Mouse (Mus musculus): ENCODE measurements around the gene Lrrfip2. TPM values are rescaled to one million over a fixed set of nuclear protein-coding genes. Genes with fewer than 3 reads are reported as not detected.
A peak's percentile ranks its signal among the peaks of the same experiment; 100 is the strongest.

Lrrfip2 gene
- polyA plus RNA-seq, 1 experiment = 1.6 TPM

DNA sequence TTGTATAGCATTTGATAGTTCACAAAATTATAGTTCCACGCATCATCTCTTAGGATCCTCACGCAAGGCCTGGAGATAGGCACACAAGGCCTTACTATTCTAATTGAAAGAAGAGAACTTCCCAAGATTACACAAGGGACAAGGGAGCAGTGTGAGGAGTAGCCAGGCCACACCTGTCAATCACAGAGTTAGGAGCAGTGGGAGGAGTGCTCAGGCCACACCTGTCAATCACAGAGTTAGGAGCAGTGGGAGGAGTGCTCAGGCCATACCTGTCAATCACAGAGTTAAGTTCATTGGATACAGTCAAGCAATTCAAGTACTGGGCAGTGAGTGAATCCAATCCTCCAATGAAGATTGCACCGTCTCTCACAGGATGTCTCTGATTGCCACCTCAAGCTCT is 17.0 kb upstream of the Lrrfip2 start:
- no peaks in the 10 kb centered on the region for H3K27me3 ChIP-seq (ENCODE audit: control insufficient read depth)
- no peaks in the 10 kb centered on the region for H3K9me3 ChIP-seq (ENCODE audit: control insufficient read depth, low read length)
- TF ChIP-seq GATA1 (IDR thresholded peaks at IDR 0.05; ENCODE audit: low read length) (no peak), TAL1 (IDR thresholded peaks at IDR 0.05; ENCODE audit: low read length) (no peak)
- H3K36me3 ChIP-seq (ENCODE audit: control insufficient read depth) = no peaks in the 10 kb centered on the region
- no peaks in the 10 kb centered on the region for H3K4me1 ChIP-seq (ENCODE audit: control insufficient read depth)
- H3K4me3 ChIP-seq (replicated peaks) = no peak overlapping the region

DNA sequence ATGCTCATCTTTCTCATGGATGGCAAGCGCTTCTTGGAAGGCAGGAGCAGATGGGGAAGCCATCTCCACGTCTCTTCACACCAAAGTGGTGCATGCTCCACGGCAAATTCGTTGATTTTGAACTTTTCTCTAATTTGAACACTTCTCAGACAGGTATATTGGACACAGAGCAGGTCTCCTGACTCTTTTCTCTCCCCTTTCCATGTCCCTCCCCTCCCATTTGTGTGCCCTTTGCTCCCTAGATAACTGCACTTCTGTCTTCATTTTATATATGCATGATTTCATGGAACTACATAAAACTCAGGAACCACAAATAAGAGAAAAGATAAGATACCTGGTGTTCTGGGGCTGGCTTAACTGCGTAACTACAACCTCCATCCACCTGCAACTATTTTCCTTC is 14.1 kb upstream of the Lrrfip2 start:
- Histone ChIP-seq H3K4me3 (replicated peaks) (no peak overlapping the region), H3K9me3 (ENCODE audit: control insufficient read depth, low read length) (no peaks in the 10 kb centered on the region), H3K4me1 (ENCODE audit: control insufficient read depth) (no peaks in the 10 kb centered on the region), H3K36me3 (ENCODE audit: control insufficient read depth) (no peaks in the 10 kb centered on the region), H3K27me3 (ENCODE audit: control insufficient read depth) (no peaks in the 10 kb centered on the region)
- TF ChIP-seq GATA1 (IDR thresholded peaks at IDR 0.05; ENCODE audit: low read length) (no peak), TAL1 (IDR thresholded peaks at IDR 0.05; ENCODE audit: low read length) (no peak)

DNA sequence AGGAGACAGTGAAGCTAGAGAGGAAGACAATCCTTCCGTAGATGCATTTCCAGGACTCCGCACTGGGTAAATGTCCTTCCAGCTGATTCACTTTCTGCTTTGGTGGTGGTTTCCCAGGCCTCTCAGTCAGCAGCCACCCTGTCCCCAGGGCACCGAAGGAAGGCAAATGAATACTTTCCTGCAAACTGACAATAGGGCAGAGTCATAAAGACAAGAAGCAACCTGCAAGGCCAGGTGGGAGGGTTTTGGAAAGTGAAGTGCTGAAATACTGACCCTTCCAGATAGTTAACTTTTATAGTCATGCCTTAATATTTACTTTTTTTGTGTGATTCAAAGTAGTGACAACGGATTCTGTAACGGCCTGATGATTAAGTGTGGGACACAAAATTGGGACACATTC is 13.5 kb upstream of the Lrrfip2 start:
- Histone ChIP-seq H3K9me3 (ENCODE audit: control insufficient read depth, low read length) (no peaks in the 10 kb centered on the region), H3K4me3 (replicated peaks) (no peak overlapping the region), H3K27me3 (ENCODE audit: control insufficient read depth) (no peaks in the 10 kb centered on the region), H3K4me1 (ENCODE audit: control insufficient read depth) (no peaks in the 10 kb centered on the region), H3K36me3 (ENCODE audit: control insufficient read depth) (no peaks in the 10 kb centered on the region)
- TF ChIP-seq TAL1 (IDR thresholded peaks at IDR 0.05; ENCODE audit: low read length) (no peak), GATA1 (IDR thresholded peaks at IDR 0.05; ENCODE audit: low read length) (no peak)

DNA sequence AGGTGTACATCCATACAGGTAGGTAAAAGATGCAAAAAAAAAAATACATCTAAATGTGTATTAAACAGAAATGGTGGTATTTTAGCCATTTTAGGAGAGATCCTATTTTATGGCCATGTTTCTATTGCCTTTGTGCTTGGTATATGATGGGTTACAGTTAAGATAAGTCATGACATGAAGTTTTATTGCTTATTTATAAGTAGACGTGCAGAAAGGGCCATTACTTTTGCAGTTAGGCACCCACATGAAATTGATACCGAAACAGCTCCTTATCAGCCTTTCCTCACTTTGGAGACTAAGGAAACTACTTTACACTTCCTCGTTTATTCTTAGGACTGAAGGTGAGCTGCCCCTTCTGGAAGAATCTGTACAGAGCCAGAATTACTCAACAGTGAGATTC is 9.5 kb upstream of the Lrrfip2 start:
- H3K9me3 ChIP-seq (ENCODE audit: control insufficient read depth, low read length) = no peaks in the 10 kb centered on the region
- H3K36me3 ChIP-seq (ENCODE audit: control insufficient read depth) = no peaks in the 10 kb centered on the region
- H3K4me1 ChIP-seq (ENCODE audit: control insufficient read depth) = no peaks in the 10 kb centered on the region
- H3K4me3 ChIP-seq (replicated peaks) = no peak overlapping the region
- TF ChIP-seq GATA1 (IDR thresholded peaks at IDR 0.05; ENCODE audit: low read length) = no peak
- TF ChIP-seq TAL1 (IDR thresholded peaks at IDR 0.05; ENCODE audit: low read length) = no peak
- no peaks in the 10 kb centered on the region for H3K27me3 ChIP-seq (ENCODE audit: control insufficient read depth)

DNA sequence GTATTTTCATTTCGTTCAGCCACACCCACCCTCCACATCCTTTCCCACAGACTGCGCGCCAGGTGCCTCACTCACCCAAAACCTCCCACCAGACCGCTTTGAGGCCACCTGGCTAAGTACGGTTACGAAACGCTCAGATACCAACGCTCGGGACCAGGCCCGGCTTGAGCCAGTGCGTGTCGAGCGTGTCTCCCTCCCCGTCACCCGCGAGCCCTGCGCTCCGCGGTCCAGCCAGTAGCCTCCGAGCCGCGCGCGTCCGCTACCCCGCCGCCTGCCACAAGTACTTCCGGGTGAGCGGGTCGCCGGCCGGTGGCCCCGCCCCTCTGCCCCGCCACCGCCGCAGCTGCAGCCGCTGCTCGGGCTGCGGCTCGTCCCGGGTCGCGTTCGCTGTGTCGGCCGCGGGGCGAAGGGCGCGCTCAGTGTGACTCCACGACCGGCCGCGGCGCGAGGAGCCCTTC is 431 bp downstream of the Lrrfip2 start:
- Histone ChIP-seq H3K4me3 (replicated peaks) (peak overlapping the region; percentile 77), H3K36me3 (ENCODE audit: control insufficient read depth) (no peaks in the 10 kb centered on the region; the same call in none of the 2 replicates), H3K27me3 (ENCODE audit: control insufficient read depth) (no peaks in the 10 kb centered on the region), H3K9me3 (ENCODE audit: control insufficient read depth, low read length) (no peaks in the 10 kb centered on the region), H3K4me1 (ENCODE audit: control insufficient read depth) (peaks cover 32% of the 10 kb centered on the region)
- TF ChIP-seq GATA1 (IDR thresholded peaks at IDR 0.05; ENCODE audit: low read length) (no peak), TAL1 (IDR thresholded peaks at IDR 0.05; ENCODE audit: low read length) (no peak)

DNA sequence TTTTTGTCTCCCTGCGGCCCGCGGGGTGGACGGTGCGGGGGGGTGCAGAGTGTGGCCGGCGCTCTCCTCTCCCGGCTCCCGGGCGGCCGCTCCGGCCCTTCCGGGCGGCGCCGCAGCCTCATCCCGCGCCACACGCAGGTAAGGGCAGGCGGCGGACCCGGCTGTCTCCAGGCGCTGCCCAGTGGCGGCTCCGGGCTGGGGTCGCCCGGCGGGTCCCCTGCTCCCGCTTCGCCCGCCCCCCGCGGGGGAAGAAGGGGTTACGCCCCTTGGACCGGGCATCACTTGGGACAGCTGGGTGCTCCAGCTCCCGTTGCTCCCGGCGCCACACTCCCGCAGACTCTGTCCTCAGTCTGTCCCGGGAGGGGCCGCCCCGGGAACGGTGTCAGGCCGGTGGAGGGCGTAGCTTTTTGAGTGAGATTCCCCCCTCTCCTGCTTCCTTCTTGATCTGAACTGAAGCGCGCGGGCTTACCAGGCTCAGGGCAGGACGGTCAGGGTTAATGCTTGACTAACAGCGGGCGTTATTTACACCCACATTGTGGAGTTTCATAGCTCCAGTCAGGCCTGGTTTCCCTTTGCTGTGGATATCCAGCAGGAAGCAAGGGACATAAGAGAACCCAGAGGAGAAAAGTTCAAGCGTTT is 979 bp downstream of the Lrrfip2 start:
- no peak for TF ChIP-seq TAL1 (IDR thresholded peaks at IDR 0.05; ENCODE audit: low read length)
- no peak for TF ChIP-seq GATA1 (IDR thresholded peaks at IDR 0.05; ENCODE audit: low read length)
- Histone ChIP-seq H3K4me3 (replicated peaks) (peak overlapping the region; percentile 77), H3K27me3 (ENCODE audit: control insufficient read depth) (no peaks in the 10 kb centered on the region), H3K4me1 (ENCODE audit: control insufficient read depth) (peaks cover 32% of the 10 kb centered on the region), H3K36me3 (ENCODE audit: control insufficient read depth) (no peaks in the 10 kb centered on the region; the same call in none of the 2 replicates), H3K9me3 (ENCODE audit: control insufficient read depth, low read length) (no peaks in the 10 kb centered on the region)

DNA sequence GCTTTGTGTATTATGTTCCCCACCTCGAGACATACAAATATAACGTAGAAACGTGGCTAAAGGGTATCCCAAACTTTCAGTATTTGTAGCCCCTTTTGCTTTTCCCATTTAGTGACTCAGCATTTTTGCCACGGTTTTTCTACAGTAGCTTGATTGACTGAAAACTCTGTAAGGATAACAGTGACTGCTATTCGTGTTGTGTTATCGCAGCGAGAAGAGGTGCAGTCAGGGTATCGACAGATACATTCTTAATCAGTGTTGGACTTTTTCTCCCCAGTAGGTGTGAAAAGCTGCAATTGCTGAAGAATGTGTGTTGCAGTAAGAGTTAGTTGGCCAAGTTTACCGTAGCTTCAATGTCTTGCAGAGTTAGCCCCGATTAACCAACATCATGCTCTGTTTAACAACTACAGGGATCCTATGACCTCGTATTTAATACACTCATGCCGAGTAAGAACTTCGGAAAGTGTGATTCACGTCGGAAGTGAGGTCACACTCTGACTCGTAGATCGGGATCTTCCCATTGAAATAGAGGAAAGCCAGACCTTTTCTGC is 1.6 kb downstream of the Lrrfip2 start:
- peaks cover 32% of the 10 kb centered on the region for H3K4me1 ChIP-seq (ENCODE audit: control insufficient read depth)

DNA sequence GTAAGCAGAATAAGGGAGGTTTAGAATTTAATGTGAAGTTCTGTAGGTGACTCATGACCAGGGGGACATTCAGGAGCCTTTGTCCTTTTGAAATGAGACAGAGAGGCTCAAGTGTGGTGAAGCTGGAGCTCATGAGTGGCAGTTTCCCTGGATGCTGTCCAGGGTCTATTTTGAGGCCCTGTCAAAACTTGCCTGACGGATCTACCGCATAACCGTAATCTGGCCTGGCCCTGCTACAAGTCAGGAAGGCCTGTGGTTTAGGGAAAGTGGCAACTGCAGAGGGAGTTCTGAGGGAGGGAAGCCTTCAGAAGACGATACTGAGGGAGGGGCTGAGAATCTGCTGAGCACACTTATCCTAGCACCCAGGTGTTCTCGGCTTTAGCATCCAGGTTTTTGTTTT is 5.1 kb downstream of the Lrrfip2 start:
- H3K9me3 ChIP-seq (ENCODE audit: control insufficient read depth, low read length) = no peaks in the 10 kb centered on the region
- TF ChIP-seq GATA1 (IDR thresholded peaks at IDR 0.05; ENCODE audit: low read length) (no peak), TAL1 (IDR thresholded peaks at IDR 0.05; ENCODE audit: low read length) (no peak)
- H3K27me3 ChIP-seq (ENCODE audit: control insufficient read depth) = no peaks in the 10 kb centered on the region
- no peak overlapping the region for H3K4me3 ChIP-seq (replicated peaks)
- peaks cover 3% of the 10 kb centered on the region for H3K36me3 ChIP-seq (ENCODE audit: control insufficient read depth)
- peaks cover 33% of the 10 kb centered on the region for H3K4me1 ChIP-seq (ENCODE audit: control insufficient read depth)

More for the DNA sequence above, 1.6 kb downstream of the Lrrfip2 start:
- peak overlapping the region; percentile 77 for H3K4me3 ChIP-seq (replicated peaks)
- no peaks in the 10 kb centered on the region; the same call in none of the 2 replicates for H3K36me3 ChIP-seq (ENCODE audit: control insufficient read depth)
- H3K9me3 ChIP-seq (ENCODE audit: control insufficient read depth, low read length) = no peaks in the 10 kb centered on the region
- no peaks in the 10 kb centered on the region for H3K27me3 ChIP-seq (ENCODE audit: control insufficient read depth)
- no peak for TF ChIP-seq TAL1 (IDR thresholded peaks at IDR 0.05; ENCODE audit: low read length)
- TF ChIP-seq GATA1 (IDR thresholded peaks at IDR 0.05; ENCODE audit: low read length) = peak; percentile 19; the same call in 1 of the 2 replicates

DNA sequence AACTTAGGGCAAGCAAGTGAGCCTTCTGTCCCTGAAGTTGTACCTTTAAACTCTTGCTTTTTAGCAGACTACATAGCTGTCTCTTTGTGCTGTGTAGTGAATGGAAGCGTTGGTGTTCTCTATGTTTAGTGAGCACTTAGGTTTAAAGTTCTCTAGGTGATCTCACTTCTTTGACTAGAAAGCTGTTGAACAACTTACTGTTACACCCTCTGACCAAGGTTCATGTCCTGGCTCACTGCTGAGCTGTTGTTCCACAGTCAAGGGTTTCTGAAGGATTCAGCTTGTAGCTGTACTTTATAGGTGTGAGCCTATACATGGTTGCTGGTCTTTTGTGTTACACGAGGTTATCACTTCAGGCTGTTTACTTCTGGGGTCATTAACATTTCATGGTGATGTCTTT is 5.9 kb downstream of the Lrrfip2 start:
- no peak overlapping the region for H3K4me3 ChIP-seq (replicated peaks)
- peaks cover 34% of the 10 kb centered on the region for H3K4me1 ChIP-seq (ENCODE audit: control insufficient read depth)
- no peaks in the 10 kb centered on the region for H3K9me3 ChIP-seq (ENCODE audit: control insufficient read depth, low read length)
- TF ChIP-seq TAL1 (IDR thresholded peaks at IDR 0.05; ENCODE audit: low read length) (no peak), GATA1 (IDR thresholded peaks at IDR 0.05; ENCODE audit: low read length) (no peak)
- peaks cover 3% of the 10 kb centered on the region for H3K36me3 ChIP-seq (ENCODE audit: control insufficient read depth)
- H3K27me3 ChIP-seq (ENCODE audit: control insufficient read depth) = no peaks in the 10 kb centered on the region
